Mouse (Mus musculus): ENCODE measurements around the gene Gm29609. TPM values are rescaled to one million over a fixed set of nuclear protein-coding genes. Genes with fewer than 3 reads are reported as not detected.

Gm29609 gene
- 0.18 TPM for polyA plus RNA-seq (2014; fragmentation: Illumina TruSeq; extraction: RNeasy Lipid Tissue Mini Kit (QIAGEN cat#74804); ENCODE audit: insufficient read depth, low read depth, low replicate concordance)

DNA sequence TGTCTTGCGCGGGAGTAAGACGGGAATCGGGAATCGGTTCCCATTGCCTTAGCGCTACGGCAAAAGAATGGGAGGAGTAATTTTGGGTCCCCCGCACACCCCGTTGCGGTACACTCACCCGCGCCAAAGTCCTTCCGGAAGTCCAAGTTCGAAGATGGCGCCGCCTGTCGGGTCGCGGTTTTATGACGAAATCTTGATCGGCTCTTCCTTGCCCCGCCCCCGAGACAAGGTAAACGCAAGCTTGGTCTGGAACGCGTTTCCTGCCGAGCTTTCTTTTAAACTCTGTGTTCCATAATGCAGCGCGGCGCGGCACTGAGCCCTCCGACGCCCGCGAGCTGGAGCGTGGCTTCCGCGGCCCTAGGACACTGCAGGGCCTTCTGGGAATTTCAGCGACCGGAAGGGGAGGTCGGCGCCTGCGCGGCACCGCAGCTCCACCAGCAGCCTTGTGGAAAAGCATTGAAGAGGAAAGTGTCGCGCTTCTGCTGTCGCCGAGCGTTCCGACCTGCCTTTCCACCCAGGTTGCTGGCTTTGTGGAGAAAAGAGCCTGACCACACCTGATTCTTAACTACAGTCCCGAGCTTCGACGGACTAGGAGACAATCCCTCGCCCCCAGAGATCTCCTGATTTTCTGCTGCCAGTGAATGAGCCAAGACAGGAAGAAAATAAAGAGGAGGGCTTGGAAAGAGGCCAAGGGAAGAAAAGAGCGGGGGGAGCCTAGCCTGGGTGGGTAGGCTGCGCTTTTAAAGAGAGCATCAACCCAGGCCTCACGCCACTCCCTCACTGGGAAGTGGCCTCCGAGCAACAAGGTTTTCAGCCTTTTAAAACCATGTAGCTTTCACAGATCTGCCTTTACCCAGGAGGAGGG, at the start of gene Gm29609, which contains the start of gene Gtf3c2:
TSS of gene Gm29609 (minus strand) at position 146 of the 865 bp plus-strand sequence.
TSS of gene Gtf3c2 (minus strand) at position 379 of the 865 bp plus-strand sequence.

DNA sequence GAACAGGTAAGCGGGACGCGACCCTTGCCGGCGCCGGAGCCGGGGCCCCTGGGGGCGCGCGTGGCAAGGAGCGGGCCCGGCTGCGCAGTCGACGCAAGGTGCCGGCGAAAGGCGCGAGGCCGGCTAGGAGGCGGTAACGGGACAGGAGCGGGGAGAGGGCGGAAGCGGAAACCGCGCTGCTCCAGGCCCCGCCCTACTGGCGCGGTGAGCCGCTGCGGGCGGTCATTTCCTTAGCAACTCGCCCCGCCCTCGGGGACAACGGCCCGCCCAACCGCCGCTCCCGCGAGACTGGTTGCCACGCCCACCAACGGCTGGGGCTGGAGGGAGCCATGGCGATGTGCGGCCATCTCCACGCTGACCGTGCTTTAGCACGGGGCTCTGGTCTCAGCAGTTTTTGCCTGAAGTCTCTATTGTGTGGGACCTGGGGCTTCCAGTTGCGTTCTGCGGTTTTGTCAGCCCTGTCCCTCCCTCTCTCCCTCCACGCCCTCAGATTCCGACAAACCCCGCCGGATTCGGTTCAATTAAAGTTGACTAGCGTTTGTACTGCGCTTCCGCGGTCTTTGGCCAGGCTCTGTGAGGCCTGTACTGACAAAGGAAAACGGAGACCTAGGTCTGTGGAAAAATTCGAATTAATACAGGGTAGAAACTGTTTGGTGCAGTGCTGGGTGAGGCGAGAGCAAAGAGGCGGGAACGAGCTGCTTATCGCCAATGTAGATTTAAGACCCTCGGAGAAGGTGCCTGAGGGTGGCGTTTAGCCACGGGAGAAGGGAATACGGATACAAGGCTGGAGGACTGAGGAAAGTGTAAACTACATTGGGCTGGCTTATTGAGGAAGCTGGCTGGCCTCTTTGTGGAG, 41.0 kb upstream of the Gm29609 start, which contains the start of gene Ppm1g:
TSS of gene Ppm1g (minus strand) at position 240 of the 856 bp plus-strand sequence.

DNA sequence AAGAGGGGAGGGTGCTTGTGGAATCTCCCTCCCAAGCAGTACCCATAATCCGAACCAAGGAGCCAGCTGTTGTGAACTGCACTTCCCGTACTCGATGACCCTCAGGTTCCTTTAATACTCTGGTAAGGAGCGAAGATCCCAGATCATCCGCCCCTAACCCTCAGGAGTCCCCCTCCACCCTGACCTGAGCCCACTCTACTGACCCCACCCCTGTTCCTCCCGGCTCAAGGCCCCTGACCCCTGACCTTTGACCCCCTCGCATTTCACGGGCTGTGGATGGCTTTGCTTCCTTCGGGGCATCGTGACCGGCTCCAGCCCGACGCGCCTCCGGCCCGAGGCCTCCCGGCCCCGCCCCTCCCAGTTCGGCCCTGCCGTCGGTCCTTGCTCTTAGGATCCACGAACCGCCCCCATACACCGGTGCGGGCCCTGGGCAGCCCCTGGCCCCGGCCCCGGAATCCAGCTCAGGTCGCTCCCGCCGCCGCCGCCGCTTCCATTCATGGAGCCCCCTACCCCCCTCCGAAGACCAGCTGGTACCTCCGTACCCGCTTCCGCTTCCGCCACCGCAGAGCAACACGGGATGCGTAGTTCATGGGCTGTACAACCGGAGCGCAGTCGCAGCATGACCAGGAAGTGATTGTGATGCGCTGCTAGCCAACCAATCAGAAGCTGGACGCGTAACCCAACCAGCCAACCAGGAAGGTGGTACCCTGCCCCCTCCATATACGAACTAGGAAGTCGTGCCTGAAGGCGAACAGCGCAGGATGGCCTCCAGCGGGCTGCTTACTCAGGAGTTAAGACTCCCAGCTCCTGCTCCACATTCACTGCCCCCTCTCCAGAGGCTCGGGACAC, 22.3 kb upstream of the Gm29609 start, which contains the start of gene Zfp513:
TSS of gene Zfp513 (minus strand) at position 562 of the 849 bp plus-strand sequence.

DNA sequence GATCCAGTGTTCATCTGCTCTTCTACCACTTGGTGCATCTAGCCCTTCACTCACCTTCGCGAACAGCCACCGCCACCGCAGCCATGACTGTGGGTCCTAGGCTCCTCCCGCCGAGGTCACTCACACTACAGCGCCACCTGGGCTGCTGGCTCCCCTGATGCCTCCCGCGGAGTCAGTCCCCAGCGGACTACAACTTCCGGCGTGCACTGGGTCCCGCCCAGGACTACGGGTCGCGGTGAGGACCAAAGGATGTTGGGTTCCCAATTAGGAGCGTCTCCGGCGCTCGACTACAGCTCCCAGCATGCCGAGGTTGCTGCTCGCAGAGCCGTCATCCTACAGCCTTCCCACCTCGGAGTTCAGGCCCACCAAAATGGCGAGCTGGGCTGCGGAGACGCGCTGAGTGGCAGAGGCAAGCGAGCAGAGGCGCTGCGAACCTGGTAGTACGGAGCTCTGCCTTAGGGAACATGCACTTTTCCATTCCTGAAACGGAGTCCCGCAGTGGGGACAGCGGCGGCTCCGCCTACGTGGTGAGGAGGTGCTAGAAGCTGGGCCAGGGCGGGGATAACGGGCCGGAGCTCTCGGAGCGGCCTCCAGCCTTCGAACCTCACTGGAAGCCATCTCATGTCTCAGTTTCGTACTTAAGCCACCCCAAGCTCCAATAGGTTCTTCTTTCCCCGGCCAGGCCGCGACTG, 13.4 kb upstream of the Gm29609 start, which contains the start of the genes Snx17 and Eif2b4:
TSS of gene Snx17 (plus strand) at position 289 of the 692 bp plus-strand sequence.
TSS of gene Eif2b4 (minus strand) at position 492 of the 692 bp plus-strand sequence.

DNA sequence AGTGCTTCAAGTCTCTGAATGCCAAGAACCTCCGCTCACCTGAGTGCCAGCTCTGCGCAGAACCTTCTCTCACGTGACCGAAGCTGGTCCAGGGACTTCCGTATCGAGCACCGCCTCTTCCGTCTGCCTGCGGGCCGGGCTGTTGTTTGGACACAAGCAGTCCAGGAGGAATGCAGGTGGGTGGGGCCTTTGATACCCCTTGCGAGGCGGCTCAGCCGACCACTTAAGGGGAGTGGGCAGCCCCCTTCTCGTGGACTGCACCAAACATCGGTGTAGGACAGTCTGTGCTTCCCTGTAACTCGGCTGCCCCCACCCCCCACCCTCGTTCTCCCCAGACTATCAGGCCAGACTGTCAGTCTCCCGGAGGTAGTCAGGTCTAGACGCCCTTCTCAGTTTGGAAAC, 25.6 kb downstream of the Gm29609 start, which contains the start of gene Mpv17:
TSS of gene Mpv17 (minus strand) at position 100 of the 402 bp plus-strand sequence.

DNA sequence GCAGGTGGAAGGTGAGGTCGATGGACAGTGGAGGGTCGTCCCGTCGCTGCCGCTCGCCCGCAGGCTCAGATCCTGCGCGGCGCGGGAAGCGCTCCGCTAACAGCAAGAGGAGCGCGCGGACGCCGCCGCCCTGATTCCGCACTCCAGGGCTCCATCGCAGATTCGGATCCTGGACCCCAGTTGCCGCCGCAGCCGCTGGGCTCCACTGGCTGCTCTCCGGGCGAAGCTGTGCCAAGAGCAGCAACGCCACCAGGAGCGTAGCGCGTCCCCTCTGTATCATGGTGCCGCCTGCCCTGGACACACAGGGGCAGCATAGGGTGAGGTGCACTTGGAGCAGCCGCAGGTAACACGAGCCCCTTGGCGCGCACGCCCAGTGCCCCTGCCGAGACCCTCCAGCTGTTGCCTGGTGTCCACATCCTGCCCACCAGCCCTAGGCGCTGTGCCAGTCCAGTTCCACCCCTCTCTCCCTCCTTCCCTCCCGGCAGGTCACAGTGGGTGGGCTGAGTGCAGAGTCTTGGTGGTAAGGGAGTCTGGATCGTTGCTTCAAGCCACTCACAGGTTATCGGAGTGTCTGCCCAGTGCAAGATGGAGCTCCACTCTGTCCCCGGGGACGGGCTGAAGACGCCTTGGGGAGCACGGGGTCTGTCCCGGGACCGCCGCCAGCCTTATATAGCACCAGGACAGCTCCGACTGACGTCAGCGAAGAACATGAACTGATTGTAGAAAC, 41.3 kb downstream of the Gm29609 start, which contains the start of gene Ucn:
TSS of gene Ucn (minus strand) at position 589 of the 727 bp plus-strand sequence.

DNA sequence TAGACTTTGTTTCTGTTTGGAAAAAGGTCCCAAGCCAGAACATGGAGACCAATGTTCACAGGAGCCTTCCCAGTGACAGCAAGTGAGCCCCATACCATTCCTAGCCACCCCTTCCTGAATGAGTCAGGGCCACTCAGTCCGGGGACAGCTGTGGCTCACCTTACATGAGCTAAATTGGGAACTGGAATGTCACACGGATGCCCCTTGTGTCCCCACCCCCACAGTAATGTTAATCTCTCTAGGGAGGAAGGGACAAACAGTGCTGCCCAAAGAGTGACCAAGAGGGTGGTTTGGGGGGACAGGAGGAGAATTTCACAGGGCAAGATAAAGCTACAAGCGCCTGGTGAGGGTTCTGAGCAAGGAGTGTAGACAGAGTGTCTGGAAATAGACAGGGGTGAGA, 63.4 kb downstream of the Gm29609 start, which contains the start of gene Trim54:
TSS of gene Trim54 (plus strand) at position 359 of the 400 bp plus-strand sequence.

DNA sequence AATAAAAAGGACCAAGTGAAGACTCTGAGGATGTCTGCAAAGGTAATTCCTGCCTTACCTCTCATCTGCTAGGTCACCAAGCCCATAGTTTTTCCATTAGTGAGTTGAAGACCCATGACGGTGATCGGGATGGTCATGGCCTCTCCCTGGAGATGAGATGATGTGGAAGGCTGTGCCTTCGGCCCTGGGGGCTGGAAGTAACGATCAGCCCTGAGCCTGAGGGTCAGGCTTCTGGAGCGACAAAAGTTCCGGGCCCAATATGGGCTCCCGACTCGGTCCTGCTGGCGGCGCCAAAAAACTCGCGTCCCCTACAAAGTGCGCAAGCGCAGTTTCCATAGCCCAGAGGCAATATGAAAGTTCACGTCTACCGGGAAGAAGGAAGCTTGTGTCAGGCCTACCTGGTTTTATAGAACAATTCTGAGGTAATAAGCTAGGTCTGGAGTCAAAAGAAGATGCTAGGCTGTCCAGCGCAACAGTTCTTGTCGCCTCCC, 71.7 kb downstream of the Gm29609 start, which contains the start of gene Slc30a3:
TSS of gene Slc30a3 (minus strand) at position 238 of the 491 bp plus-strand sequence.

DNA sequence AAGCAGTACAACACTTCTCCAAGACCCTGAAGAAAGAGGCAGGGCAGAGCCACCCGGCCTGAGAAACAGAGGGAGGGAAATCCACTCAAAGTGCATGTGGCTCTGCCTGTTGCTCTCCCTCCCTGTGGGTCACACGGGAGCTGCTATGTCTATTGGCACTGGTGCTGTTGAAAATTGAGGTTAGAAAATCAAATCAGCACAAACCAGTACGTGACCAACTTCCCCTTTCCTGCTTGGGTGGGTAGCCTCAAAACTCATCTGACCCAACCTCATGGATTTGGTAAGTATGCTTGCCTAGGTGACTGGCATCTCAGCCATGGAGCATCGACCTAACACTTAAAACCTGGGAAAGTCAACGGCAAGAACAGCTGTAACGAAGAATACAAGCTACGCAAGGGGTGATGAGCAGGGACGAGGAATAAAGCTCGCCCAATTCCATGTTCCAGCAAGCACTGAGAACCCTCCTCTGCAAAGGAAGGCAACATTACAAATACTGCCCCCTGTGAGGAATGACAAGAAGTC, 73.8 kb downstream of the Gm29609 start, which contains the start of gene Dnajc5g:
TSS of gene Dnajc5g (plus strand) at position 472 of the 522 bp plus-strand sequence.

Other genes starting within 250 kb of the Gm29609 start
- gene Cgref1, start 234.3 kb downstream of the Gm29609 start, polyA plus RNA-seq (2014; fragmentation: Illumina TruSeq; extraction: RNeasy Lipid Tissue Mini Kit (QIAGEN cat#74804); ENCODE audit: insufficient read depth, low read depth, low replicate concordance): 0.60 TPM
- 81.0 TPM for gene Preb, start 219.6 kb downstream of the Gm29609 start, polyA plus RNA-seq (2014; fragmentation: Illumina TruSeq; extraction: RNeasy Lipid Tissue Mini Kit (QIAGEN cat#74804); ENCODE audit: insufficient read depth, low read depth, low replicate concordance)
- 1.2 TPM for gene Tcf23, start 211.2 kb downstream of the Gm29609 start, polyA plus RNA-seq (2014; fragmentation: Illumina TruSeq; extraction: RNeasy Lipid Tissue Mini Kit (QIAGEN cat#74804); ENCODE audit: insufficient read depth, low read depth, low replicate concordance)
- gene Atraid, start 131.6 kb downstream of the Gm29609 start, polyA plus RNA-seq (2014; fragmentation: Illumina TruSeq; extraction: RNeasy Lipid Tissue Mini Kit (QIAGEN cat#74804); ENCODE audit: insufficient read depth, low read depth, low replicate concordance): 135 TPM
- 4.2 TPM for gene Slc5a6, start 131.0 kb downstream of the Gm29609 start, polyA plus RNA-seq (2014; fragmentation: Illumina TruSeq; extraction: RNeasy Lipid Tissue Mini Kit (QIAGEN cat#74804); ENCODE audit: insufficient read depth, low read depth, low replicate concordance)
- gene Cad, start 125.1 kb downstream of the Gm29609 start, polyA plus RNA-seq (2014; fragmentation: Illumina TruSeq; extraction: RNeasy Lipid Tissue Mini Kit (QIAGEN cat#74804); ENCODE audit: insufficient read depth, low read depth, low replicate concordance): 5.8 TPM
- not detected for gene Dnajc5g, start 73.6 kb downstream of the Gm29609 start, polyA plus RNA-seq (2014; fragmentation: Illumina TruSeq; extraction: RNeasy Lipid Tissue Mini Kit (QIAGEN cat#74804); ENCODE audit: insufficient read depth, low read depth, low replicate concordance)
- gene Slc30a3, start 71.7 kb downstream of the Gm29609 start, polyA plus RNA-seq (2014; fragmentation: Illumina TruSeq; extraction: RNeasy Lipid Tissue Mini Kit (QIAGEN cat#74804); ENCODE audit: insufficient read depth, low read depth, low replicate concordance): not detected
- 3.1 TPM for gene Trim54, start 63.2 kb downstream of the Gm29609 start, polyA plus RNA-seq (2014; fragmentation: Illumina TruSeq; extraction: RNeasy Lipid Tissue Mini Kit (QIAGEN cat#74804); ENCODE audit: insufficient read depth, low read depth, low replicate concordance)
- gene Ucn, start 41.1 kb downstream of the Gm29609 start, polyA plus RNA-seq (2014; fragmentation: Illumina TruSeq; extraction: RNeasy Lipid Tissue Mini Kit (QIAGEN cat#74804); ENCODE audit: insufficient read depth, low read depth, low replicate concordance): not detected
- gene Mpv17, start 25.7 kb downstream of the Gm29609 start, polyA plus RNA-seq (2014; fragmentation: Illumina TruSeq; extraction: RNeasy Lipid Tissue Mini Kit (QIAGEN cat#74804); ENCODE audit: insufficient read depth, low read depth, low replicate concordance): 41.2 TPM
- gene Gtf3c2, start 233 bp upstream of the Gm29609 start, polyA plus RNA-seq (2014; fragmentation: Illumina TruSeq; extraction: RNeasy Lipid Tissue Mini Kit (QIAGEN cat#74804); ENCODE audit: insufficient read depth, low read depth, low replicate concordance): 14.1 TPM
- gene Snx17, start 13.3 kb upstream of the Gm29609 start, polyA plus RNA-seq (2014; fragmentation: Illumina TruSeq; extraction: RNeasy Lipid Tissue Mini Kit (QIAGEN cat#74804); ENCODE audit: insufficient read depth, low read depth, low replicate concordance): 69.2 TPM
- gene Eif2b4, start 13.5 kb upstream of the Gm29609 start, polyA plus RNA-seq (2014; fragmentation: Illumina TruSeq; extraction: RNeasy Lipid Tissue Mini Kit (QIAGEN cat#74804); ENCODE audit: insufficient read depth, low read depth, low replicate concordance): 24.8 TPM
- 12.8 TPM for gene Zfp513, start 22.4 kb upstream of the Gm29609 start, polyA plus RNA-seq (2014; fragmentation: Illumina TruSeq; extraction: RNeasy Lipid Tissue Mini Kit (QIAGEN cat#74804); ENCODE audit: insufficient read depth, low read depth, low replicate concordance)
- 39.6 TPM for gene Ppm1g, start 40.8 kb upstream of the Gm29609 start, polyA plus RNA-seq (2014; fragmentation: Illumina TruSeq; extraction: RNeasy Lipid Tissue Mini Kit (QIAGEN cat#74804); ENCODE audit: insufficient read depth, low read depth, low replicate concordance)
- gene Nrbp1, start 61.0 kb upstream of the Gm29609 start, polyA plus RNA-seq (2014; fragmentation: Illumina TruSeq; extraction: RNeasy Lipid Tissue Mini Kit (QIAGEN cat#74804); ENCODE audit: insufficient read depth, low read depth, low replicate concordance): 61.9 TPM
- not detected for gene Gm9970, start 61.3 kb upstream of the Gm29609 start, polyA plus RNA-seq (2014; fragmentation: Illumina TruSeq; extraction: RNeasy Lipid Tissue Mini Kit (QIAGEN cat#74804); ENCODE audit: insufficient read depth, low read depth, low replicate concordance)
- 30.6 TPM for gene Krtcap3, start 71.8 kb upstream of the Gm29609 start, polyA plus RNA-seq (2014; fragmentation: Illumina TruSeq; extraction: RNeasy Lipid Tissue Mini Kit (QIAGEN cat#74804); ENCODE audit: insufficient read depth, low read depth, low replicate concordance)
- 26.8 TPM for gene Ift172, start 111.2 kb upstream of the Gm29609 start, polyA plus RNA-seq (2014; fragmentation: Illumina TruSeq; extraction: RNeasy Lipid Tissue Mini Kit (QIAGEN cat#74804); ENCODE audit: insufficient read depth, low read depth, low replicate concordance)
- gene Fndc4, start 116.2 kb upstream of the Gm29609 start, polyA plus RNA-seq (2014; fragmentation: Illumina TruSeq; extraction: RNeasy Lipid Tissue Mini Kit (QIAGEN cat#74804); ENCODE audit: insufficient read depth, low read depth, low replicate concordance): 6.1 TPM
- not detected for gene Gckr, start 117.5 kb upstream of the Gm29609 start, polyA plus RNA-seq (2014; fragmentation: Illumina TruSeq; extraction: RNeasy Lipid Tissue Mini Kit (QIAGEN cat#74804); ENCODE audit: insufficient read depth, low read depth, low replicate concordance)